Mouse (Mus musculus) right cerebral cortex, adult 18-20 months (tissue): ENCODE measurements around the gene Il20.

ENCODE experiments used
- DNase-seq: peaks from one replicate; pipeline ENCODE4 v3.0.0; 2022; ENCODE audit warnings: mixed read lengths

The Il20 gene

DNA sequence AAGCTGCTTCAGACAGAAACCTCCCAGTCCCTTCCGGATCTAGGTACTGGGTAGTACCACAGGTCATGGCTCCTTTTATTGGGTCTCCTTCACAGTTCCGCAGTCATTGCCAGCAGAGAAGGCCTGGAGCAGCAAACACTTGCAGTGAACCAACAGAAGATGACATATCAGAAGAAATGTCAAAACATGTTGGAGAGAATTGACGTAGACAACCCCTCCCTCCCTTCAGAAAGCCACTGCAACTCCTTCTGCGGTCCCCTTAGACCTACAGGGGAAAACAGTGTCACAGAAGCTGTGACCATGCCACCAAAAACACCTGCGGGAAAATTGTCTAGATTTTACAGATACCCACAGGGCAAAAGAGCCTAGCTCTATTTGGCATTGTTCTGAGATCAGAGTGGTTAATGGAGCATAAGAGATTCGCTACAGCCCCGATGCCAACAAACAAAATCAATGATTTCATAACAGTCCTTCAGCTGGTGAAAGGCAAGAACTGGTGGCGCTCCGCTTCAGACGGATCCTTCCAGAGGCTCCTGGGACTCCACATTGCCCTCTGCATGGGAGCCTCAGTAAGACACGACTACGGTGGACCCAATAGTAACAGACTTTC, at the start of gene Il20:
TSS of gene Il20 (minus strand) at position 51 of the 610 bp plus-strand sequence.
- DNase-seq: no peak

DNA sequence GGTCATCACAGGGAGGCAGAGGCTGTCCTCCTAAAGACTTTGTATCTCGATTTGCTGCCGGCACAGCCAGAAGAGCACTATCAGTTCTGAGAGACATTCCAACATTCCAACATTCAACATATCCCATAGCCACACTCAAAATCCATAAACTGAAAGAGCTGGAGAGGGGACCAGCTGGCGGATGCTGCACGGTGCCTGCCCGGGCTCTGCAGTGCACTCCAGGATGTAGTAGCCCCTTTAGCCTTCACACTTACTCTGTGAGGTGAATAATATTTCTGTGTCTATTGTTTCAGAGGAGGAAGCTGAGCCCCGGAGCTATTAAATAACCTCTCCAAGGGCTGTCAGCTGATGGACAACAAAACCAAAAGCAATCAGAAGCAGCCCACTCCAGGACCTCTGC, 35.7 kb upstream of the Il20 start:
- no peak for DNase-seq

DNA sequence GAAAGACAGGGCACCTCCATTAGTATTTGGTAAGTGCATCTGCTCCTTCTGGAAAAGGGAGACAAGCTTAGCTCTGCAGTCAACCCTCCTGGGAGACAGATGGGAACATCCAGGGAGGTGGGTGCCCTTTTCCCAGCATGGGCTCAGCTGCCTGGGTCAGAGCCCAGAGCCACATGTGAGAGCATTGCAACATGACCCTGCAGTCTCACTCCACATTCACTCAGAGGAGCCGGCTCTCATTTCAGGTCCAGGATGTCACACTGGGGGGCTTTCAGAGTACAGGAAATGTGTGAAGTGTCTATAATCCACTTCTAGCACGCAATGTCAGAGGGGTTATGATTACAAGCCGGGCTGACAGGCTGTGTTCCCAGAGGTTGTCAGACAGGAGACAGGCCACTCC, 30.6 kb upstream of the Il20 start:
- no peak for DNase-seq

DNA sequence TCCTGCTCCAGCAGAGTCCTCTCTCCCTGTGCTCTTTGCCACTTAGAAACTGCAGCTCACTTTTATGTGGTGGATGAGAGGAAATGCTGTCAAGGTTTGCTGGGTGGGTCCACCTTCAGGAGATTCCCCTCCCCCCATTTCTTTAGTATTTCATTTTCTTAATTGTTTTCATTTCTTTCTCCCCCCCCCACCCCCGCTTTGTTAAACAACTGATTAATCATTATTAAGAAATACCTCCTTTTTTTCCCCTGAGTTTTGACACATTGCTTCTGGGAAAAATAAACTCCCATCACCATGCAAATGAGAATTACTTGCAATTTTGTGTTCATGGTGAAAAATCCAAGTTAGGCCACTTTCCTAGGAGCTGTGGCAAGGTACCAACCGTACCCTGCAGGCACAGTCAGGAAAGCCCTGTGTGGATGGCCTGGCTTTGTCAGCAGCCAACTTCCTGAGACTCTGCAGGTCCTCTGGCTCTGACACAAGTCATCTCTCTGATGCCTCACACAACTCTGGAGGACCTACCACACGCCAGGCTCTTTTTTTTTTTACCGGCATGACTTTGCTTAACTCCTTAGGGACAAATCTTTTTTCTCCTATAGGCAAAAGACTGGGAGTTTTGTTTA, 28.9 kb upstream of the Il20 start, which contains the start of gene Il19:
TSS of gene Il19 (minus strand) at position 51 of the 623 bp plus-strand sequence.
- no peak for DNase-seq

DNA sequence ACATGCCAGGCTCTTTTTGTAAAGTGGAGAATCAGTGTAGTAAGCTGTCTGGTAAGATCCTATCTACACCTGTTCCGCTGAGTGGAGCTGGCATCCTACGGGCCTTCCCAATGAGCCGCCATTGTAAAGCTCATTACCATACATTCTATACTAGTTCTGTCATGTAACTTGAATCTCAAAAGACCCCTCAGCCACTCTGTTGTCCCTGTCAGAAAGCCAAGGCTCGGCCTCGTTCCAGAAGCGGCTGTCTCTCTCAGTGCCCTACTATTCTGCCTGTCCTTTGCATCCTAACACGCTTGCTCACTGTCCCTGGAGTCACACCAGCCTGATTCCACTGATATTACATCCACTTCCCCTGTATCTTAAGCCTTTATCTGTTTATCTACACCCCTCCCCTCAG, 26.9 kb upstream of the Il20 start:
- DNase-seq: no peak

DNA sequence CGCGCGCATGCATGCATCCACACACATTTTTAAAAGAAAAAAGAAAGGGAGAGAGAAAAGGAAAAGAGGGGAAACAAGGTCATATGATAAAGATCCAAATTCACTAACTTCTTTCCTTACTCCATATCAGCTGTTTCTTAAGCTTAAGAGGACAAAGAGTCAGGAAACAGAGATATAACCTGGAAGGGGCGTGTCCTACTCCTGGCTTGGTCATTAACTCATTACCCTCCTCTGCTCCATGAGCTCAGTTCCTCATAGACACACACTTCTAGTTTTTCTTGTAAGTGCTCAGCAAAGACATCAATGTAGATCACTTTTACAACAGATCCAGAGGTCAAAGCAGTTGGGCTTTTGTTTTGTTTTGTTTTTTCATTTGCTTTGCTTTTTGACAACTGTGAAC, 25.9 kb upstream of the Il20 start:
- no peak for DNase-seq

DNA sequence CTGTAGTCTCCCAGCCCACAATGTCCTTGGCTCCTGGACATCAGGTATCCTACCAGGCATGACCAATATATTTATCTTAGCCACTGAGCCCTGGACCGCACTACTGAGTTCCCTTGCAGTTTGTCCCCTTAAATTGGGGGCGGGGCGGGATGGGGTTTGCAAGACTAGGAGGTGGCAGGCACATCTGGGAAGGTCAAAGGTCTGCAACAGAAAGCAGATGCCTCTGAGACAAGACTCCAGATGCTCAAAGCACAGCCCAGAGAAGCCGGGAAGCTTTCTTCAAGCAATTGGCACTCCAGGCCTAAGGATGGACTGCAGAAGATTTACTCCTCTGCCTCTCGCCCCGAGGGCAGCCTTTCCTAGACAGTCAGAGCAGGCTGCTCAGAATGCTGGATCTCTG, 25.1 kb upstream of the Il20 start:
- no peak for DNase-seq

DNA sequence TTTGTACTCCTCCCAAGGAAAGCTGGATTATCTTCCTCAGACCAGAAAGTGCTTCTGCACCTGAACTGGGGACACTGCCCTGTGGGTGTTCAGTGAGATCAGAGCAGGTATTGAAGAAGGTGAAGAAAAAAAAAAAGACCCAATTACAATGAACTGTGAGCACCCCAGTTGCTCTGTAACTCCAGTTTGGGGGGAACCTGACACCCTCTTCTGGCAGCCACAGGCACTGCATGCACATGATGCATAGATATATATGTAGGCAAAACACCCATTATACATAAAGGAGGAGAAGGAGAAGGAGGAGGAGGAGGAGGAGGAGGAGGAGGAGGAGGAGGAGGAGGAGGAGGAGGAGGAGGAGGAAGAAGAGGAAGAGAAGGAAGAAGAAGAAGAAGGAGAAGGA, 15.2 kb upstream of the Il20 start:
- no peak for DNase-seq

DNA sequence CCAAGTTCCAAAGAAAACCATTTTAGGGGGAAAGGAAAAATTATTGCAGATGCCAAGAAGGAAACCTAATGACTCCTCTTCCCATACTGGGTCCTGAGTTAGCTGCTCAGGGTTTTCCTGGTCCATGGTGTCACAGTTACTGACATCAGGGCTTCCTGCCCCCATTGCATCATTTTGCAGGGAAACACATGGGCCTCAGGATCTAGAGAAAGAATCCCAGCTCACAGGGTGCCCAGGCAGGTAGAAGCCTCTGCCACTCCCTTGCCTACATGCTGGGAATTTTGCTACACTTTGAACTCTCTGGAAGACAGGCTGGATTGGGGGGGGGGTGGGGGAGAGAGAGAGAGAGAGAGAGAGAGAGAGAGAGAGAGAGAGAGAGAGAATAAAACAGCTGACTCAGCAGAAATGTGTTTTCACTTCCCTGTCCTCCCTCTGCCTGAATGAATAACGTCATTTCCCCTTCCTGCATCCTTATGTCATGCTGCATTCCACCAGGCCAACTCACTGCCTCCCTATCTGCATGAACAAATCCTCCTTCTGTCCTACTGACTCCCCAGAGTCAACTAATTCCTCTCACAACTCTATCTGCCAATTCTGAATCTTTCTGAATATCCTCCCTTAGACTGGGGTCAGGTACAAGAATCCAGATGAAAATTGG, 7.2 kb upstream of the Il20 start:
- no peak for DNase-seq

DNA sequence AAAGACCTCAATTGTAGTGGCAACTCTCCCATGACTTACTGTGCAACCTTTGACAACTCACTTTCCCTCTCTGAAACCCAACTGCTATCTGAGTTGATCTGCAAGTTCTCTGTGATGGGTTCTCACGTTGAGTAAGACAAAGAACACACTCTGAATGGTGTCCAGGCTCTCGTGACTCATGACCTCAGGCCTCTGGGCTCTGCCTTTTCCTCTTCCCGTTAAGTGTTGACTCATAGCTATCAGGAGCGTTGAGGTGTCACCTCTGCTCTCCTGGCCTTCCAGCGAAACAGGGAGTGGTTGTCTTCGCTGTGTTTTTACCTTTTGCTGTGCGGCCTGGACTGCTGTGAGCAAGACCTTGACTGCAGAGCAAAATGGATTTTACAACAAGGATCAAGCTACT, 8.7 kb downstream of the Il20 start:
- DNase-seq: no peak

DNA sequence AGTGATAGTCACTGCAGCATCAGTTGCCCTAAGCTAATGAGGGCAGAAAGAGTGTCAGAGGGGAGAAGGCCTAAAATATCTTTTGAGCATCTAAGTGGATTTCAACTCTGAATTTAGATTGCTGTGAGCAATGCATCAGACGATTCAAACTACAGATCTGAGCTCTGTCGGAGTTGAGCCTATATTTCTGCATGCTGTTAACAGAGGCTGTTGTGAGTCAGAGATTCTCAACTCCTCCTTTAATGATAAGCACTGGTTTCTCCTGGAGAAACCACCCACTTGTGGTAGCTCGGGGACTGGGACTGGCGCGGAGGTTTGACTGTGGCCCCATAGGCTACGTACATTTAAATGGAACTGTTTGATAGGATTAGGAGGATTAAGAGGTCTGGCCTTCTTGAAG, 16.8 kb downstream of the Il20 start:
- no peak for DNase-seq

DNA sequence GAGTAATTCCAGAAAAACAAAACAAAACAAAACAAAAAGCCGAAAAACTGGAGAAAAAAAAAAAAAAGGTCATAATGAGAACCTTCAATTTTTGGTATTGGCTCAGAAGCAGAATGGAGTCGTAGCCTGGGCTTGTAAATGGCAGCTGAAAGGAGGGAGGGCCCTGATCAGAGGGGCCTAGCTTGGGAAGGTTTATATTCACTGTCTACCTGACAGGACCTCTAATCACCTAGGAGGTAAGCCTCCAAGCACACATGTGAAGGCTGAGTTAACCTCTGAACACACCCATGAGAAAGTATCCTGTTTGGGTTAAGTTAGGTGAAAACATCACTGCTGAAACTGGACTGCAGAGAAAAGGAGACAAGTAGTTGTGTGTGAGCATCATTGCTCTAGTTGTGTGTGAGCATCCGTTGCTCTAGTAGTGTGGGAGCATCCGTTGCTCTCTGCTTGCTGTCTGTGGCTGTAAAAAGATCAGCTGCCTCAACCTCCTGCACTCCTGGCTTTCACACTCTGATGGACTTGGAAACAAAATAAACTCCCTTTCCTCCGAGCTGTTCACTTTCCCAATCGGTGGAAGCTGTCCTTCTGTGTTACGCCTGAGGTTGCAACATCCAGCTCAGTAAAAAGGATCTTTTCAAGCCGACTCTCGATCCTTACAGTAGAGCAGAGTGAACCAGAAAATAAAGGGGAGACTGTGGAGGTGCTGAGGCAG, 17.8 kb downstream of the Il20 start:
- DNase-seq: no peak

DNA sequence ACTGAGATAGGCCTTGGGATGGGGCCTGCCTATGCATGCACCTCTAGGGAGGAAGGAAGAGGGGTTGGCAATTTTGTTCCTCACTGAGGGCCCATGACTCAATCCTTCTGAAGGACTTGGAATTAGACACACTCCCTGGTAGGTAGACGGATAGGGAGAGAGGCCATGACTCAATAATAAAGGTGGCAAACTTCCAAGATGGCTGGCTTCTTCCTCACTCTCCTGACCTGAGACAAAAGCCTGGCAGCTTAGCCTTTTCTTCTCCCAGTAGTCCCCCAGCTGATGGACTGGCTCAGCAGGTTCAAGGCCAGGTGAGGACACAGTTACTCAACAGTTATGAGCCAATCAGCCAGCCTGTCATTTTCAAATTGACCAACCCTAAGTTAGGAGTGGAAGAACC, 18.8 kb downstream of the Il20 start:
- no peak for DNase-seq

DNA sequence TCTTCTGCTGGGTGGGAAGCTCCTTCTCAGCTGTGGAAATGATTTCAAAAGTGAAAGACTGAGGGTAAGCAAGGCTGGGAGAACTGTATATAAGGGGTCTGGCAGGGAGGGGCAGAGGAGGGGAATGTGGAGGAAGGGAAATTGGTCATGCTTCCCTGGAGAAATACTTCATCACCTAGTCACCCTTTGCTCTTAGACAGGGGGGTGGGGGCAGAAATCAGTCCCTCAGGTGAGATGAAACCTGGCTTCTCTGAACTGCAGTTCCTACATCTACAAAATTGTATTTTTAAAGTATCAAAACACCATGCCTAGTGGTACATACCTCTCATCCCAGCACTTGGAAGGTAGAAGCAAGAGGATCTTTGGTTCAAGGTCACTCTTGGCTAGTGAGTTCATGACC, 23.9 kb downstream of the Il20 start, which contains the start of gene Il24:
TSS of gene Il24 (minus strand) at position 101 of the 400 bp plus-strand sequence.
- DNase-seq: no peak

DNA sequence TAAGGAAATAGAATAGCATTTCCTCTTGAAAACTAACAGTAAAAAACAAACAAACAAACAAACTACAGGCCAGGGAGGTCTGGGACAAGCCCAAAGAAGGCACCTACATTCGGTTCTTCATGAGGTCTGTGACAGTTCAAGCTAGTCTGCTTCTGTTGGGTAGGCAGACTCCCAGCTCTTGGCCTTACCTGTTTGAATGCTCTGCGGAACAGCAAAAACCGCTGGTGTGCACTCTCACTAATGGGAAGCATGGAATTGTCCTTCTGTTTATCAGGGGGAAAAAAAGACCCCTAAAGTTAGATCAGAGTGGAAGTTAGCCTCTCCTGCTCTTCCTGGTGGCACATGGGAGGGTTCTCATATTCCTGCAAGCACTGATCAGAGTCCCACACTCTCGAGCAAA, 28.1 kb downstream of the Il20 start:
- no peak for DNase-seq

DNA sequence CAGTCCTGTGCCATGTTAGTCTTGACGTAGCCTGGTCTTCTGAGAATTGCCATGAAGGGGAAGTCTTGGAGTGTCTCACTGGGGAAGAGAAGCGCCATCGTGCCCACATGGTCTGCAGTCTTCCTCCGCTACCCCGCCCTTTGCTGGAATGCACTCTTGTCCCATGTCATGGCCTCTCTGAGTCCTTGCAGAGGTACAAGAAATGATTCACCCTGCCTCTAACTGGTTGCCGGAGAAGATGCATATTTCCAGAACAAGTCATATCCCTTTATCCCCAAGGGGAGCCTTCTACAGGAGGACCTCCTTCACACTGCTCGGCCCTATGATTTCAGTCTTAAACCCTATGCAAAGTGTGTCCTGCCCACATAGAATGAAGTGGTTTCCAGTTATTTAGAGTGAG, 31.3 kb downstream of the Il20 start:
- DNase-seq: no peak

DNA sequence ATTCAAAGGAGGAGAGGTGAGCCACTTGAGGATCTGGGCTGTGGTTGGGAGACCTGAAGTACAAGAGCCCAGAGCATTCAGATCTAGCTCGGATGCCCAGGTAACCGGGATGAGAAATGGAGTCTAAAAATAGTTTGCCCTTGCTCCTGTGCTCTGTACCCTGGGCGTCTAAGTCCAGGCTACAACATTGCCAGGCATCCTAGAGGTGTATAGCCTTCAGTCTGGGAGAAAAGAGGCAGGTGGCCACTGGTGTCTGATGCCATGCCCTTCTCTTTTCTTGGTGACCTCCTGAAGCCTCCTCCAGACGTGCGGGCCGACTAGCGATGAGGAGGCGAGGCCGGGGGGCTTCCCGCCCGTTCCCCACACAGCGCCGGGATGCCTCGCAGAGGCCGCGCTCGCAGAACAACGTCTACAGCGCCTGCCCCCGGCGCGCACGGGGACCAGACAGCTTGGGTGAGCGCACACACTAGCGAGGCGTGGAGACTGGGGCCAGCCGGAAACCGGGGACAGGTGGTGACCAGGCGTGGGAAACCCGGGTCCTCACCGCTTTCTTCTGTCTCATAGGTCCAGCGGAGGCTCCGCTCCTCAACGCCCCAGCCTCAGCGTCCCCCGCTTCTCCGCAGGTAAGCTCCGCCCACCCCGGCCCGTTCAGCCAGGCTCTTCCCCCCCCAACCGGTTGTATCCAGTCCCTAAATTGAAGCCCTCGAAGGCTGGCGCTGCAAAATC, 33.2 kb downstream of the Il20 start:
- DNase-seq: peak; percentile 19

DNA sequence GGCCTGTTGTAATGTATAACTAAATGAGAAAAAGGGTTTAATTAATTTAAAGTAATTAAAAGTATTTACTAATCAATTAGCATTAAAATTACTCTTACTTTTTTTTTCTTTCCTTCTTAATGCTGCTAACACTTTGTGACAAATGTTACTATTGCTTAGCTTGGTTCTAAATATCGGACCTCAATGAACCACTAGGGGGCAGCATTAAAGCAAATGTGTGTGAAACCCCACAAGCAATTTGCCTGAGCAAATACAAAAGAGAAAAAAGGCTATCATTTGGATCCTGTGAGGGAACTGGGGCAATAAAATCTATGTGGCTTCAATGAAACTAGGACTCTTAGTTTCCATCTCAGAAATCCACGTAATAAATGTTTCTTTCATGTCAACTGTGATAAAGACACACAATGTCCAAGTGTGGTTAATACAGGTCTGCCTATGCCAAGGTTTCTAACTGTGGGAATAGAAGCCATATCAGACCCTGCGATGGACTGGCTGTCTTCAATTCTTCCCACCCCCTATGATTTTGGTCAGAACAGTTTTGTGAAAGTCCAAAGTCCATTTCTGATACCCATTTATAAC, 34.2 kb downstream of the Il20 start:
- peak; percentile 60 for DNase-seq

DNA sequence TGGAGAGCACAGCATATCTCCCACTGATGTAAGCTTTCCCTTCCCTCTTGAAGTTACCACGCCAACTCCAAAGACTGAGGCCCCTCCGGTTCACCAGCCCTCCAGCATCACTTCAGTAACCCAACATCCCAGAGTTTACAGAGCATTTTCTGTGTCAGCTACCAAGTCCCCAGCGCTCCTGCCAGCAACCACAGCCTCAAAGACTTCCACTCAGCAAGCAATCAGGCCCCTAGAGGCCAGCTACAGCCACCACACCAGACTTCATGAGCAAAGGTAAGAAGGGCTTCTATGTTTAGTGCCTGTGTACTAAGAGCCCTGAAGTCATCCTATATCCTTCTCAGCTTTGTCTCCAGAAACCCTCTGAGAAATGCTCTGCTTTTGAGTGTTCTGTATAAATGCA, 35.3 kb downstream of the Il20 start:
- DNase-seq: no peak

DNA sequence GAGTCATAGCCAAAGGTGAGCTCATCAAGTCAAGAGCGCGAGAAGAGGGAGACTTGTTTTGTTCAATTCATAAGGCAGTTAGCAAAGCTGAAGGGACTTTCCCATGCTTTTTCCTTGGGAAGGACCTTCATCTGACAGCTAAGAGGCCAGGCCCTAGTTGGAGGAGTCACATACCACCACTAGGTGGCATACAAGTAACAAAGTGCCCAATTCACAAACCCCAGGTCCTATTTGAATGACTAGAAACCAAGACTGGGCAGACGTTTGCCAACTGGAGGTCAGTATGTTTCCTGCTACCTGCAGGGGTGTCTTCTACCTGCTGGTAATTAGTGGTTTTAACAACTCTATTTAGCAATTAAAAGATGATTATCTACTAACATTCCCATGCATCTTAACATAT, 36.1 kb downstream of the Il20 start:
- peak; percentile 43 for DNase-seq

DNA sequence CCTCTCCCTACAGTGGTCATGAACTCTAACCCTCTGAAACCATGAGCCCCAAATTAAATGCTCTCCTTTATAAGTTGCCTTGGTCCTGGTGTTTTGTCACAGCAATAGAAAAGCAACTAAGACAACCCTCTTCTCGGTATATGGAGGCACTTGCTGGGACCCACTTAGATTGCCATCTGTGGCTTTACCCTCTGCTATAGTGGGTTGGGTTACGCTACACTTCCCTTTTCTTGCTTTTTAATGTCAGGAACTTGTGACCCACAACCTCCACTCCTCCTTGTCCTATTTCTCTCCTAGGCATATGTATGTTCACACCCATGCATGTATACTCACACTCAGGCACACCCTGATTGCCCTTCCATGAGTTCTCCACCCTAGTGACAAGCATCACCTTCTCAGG, 38.3 kb downstream of the Il20 start:
- DNase-seq: no peak

DNA sequence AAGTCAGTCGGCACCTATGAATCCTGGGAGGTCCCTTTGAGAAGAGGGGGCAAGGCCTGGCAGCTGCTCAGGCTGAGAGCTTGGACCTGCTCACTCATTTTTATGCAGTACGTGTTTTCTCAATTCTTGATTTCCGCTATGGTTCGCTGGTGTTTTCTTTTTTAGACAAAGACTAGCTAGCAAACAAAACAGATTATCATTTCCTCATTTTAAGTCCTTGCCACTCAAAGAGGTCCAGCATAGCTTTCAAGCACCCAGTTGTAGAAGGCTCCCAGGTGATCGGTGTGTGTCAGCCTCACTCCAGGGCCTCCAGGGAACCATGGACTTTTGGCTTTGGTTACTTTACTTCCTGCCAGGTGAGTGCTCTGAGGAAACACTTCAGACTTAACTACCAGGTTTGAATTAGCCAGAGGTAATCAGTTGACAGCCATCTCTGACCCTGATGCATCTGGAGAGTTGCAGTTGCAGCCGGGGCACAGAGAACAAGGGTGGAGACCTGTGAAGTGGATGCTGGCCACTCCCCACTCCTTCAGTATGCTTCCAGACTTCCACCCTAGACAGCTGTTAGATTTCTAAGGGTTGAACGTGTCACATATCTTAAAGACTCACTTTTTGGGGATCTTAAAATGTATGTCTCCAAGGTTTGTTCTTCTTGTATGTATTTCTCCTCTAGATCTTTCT, 45.6 kb downstream of the Il20 start, which contains the start of gene Fcmr:
TSS of gene Fcmr (plus strand) at position 129 of the 681 bp plus-strand sequence.
- no peak for DNase-seq
